Mouse (Mus musculus): Measurements from ENCODE around the gene Dalrd3.
A peak's percentile ranks its signal among the peaks of the same experiment; 100 is the strongest.

The Dalrd3 gene

GRCm38 (mm10) chr9:108569381-108570206 is at the start of gene Dalrd3:
Gene Dalrd3, plus strand, starts transcription at chr9:108569886.
- DNase-seq (ENCODE audit: low read depth), result peak; percentile 81

- DNase-seq (ENCODE audit: low read depth), result peak; percentile 10
Observed at GRCm38 (mm10) chr9:108521604-108522003, 48.1 kb upstream of the Dalrd3 start.

GRCm38 (mm10) chr9:108523341-108523740 is 46.3 kb upstream of the Dalrd3 start:
- no peak for DNase-seq (ENCODE audit: low read depth)

GRCm38 (mm10) chr9:108525400-108525799 is 44.3 kb upstream of the Dalrd3 start:
- DNase-seq (ENCODE audit: low read depth), result no peak

GRCm38 (mm10) chr9:108530954-108531353 is 38.7 kb upstream of the Dalrd3 start:
- DNase-seq (ENCODE audit: low read depth), result no peak

- DNase-seq (ENCODE audit: low read depth), result no peak
Observed at GRCm38 (mm10) chr9:108531496-108531895, 38.2 kb upstream of the Dalrd3 start.

GRCm38 (mm10) chr9:108540846-108541245 is 28.8 kb upstream of the Dalrd3 start:
- DNase-seq (ENCODE audit: low read depth), result no peak

- no peak for DNase-seq (ENCODE audit: low read depth)
Observed at GRCm38 (mm10) chr9:108545986-108546385, 23.7 kb upstream of the Dalrd3 start.

- DNase-seq (ENCODE audit: low read depth), result no peak
Observed at GRCm38 (mm10) chr9:108546875-108547274, 22.8 kb upstream of the Dalrd3 start.

GRCm38 (mm10) chr9:108559169-108559568 is 10.5 kb upstream of the Dalrd3 start:
- no peak for DNase-seq (ENCODE audit: low read depth)

- DNase-seq (ENCODE audit: low read depth), result peak; percentile 94
Observed at GRCm38 (mm10) chr9:108560227-108560841, 9.4 kb upstream of the Dalrd3 start, which contains the start of gene Impdh2. Gene Impdh2, plus strand, starts transcription at chr9:108560286.

- DNase-seq (ENCODE audit: low read depth), result no peak
Observed at GRCm38 (mm10) chr9:108563671-108564070, 6.0 kb upstream of the Dalrd3 start.

GRCm38 (mm10) chr9:108564131-108564530 is 5.6 kb upstream of the Dalrd3 start:
- no peak for DNase-seq (ENCODE audit: low read depth)

- DNase-seq (ENCODE audit: low read depth), result no peak
Observed at GRCm38 (mm10) chr9:108565881-108566814, 3.5 kb upstream of the Dalrd3 start.

- peak; percentile 86 for DNase-seq (ENCODE audit: low read depth)
Observed at GRCm38 (mm10) chr9:108566815-108567776, 2.6 kb upstream of the Dalrd3 start, which contains the start of gene Ndufaf3. Gene Ndufaf3, minus strand, starts transcription at chr9:108567434.

GRCm38 (mm10) chr9:108567931-108568419 is 1.7 kb upstream of the Dalrd3 start:
- no peak for DNase-seq (ENCODE audit: low read depth)

GRCm38 (mm10) chr9:108568511-108568921 is 1.2 kb upstream of the Dalrd3 start:
- no peak for DNase-seq (ENCODE audit: low read depth)

GRCm38 (mm10) chr9:108570207-108570896 is 666 bp downstream of the Dalrd3 start:
- peak; percentile 55 for DNase-seq (ENCODE audit: low read depth)

- no peak for DNase-seq (ENCODE audit: low read depth)
Observed at GRCm38 (mm10) chr9:108571401-108571973, 1.8 kb downstream of the Dalrd3 start.

- DNase-seq (ENCODE audit: low read depth), result no peak
Observed at GRCm38 (mm10) chr9:108572321-108572720, 2.6 kb downstream of the Dalrd3 start.
